Mouse (Mus musculus): ENCODE data around the gene Gm10799. TPM values are rescaled to one million over a fixed set of nuclear protein-coding genes. Genes with fewer than 3 reads are reported as not detected.

Gene Gm10799
- total RNA-seq, 2 experiments from 2014 or later: not detected

DNA sequence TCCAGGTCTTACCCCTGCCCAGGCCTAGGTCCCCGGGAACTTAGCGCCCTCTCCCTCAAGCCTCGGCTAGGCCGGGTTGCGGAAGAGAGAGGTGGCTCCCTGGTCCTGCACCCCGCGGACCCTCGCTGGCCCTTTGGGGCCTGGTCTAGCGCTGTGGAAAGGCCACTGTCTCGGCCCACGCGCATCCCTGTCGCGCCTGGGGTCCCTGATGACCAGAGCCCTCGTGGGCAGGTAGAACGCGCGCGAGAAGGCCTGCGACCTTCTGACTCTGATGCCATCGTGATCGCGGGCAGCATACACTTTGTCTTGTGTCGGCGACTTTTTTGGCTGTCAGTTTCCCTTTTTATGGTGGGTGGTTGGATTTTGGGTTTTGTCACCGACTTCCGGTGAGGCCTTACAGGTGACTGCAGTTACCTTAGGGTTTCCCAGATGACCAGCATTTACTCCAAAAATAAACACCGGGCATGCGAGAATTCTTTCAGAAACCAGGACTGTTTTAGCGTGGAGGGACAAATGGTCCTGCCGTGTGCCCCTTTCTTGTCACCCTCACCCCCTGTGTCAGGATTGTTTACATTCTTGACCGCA, 40.1 kb downstream of the Gm10799 start, which contains the start of gene 4931422A03Rik:
TSS of gene 4931422A03Rik (minus strand) at position 223 of the 585 bp plus-strand sequence.
- ATAC-seq (replicated peaks; ENCODE audit: poor library complexity, severe bottlenecking): peak; percentile 42; the same call in 1 of the 2 replicates

GRCm38 (mm10) chr2:104027458-104028138, 40.8 kb downstream of the Gm10799 start, which contains the start of gene Fbxo3:
Fbxo3 (plus strand) TSS chr2:104027721.
- ATAC-seq (replicated peaks; ENCODE audit: poor library complexity, severe bottlenecking): peak; percentile 79

GRCm38 (mm10) chr2:104024656-104025055, 43.7 kb downstream of the Gm10799 start:
- no peak for ATAC-seq (replicated peaks; ENCODE audit: poor library complexity, severe bottlenecking)

DNA sequence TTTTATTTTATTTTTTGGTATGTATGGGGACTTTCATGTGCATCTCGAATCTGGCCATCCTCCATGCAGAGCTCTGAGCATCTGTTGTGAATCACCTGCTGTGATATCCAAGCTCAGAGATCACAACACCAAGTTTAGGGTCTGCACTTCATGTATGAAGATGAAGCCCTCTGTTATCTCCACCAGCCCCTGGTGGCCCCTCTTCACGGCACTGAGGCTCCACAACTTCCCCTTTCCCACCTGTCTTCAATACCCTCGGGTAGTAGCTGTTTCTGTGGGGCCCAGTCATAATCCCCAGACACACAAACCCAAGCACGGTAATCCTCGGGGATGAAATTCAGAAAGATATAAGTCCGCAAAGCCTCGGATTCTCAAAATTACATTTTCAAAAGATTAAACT, 45.3 kb downstream of the Gm10799 start:
- ATAC-seq (replicated peaks; ENCODE audit: poor library complexity, severe bottlenecking): no peak

Other genes starting within 250 kb of the Gm10799 start
- 334 and 343 TPM in 2 replicates for gene Lmo2, start 110.6 kb downstream of the Gm10799 start, total RNA-seq (2014; fragmentation: Nextera tagmentation)
- gene Lmo2, start 110.6 kb downstream of the Gm10799 start, total RNA-seq (2017): 231 and 233 TPM in 2 replicates
- gene Fbxo3, start 40.8 kb downstream of the Gm10799 start, total RNA-seq (2014; fragmentation: Nextera tagmentation): 45.1 and 45.5 TPM in 2 replicates
- gene Fbxo3, start 40.8 kb downstream of the Gm10799 start, total RNA-seq (2017): 57.4 and 64.1 TPM in 2 replicates
- gene 4931422A03Rik, start 40.2 kb downstream of the Gm10799 start, total RNA-seq (2014; fragmentation: Nextera tagmentation): not detected in 2 replicates
- gene 4931422A03Rik, start 40.2 kb downstream of the Gm10799 start, total RNA-seq (2017): 0.98 TPM in 1 of 2 replicates, not detected in the other
- gene Gm10912, start 2.7 kb downstream of the Gm10799 start, total RNA-seq (2014; fragmentation: Nextera tagmentation): not detected in 2 replicates
- 0.15 and 1.2 TPM in 2 replicates for gene Gm10912, start 2.7 kb downstream of the Gm10799 start, total RNA-seq (2017)
- gene Cd59b, start 1.3 kb upstream of the Gm10799 start, total RNA-seq (2014; fragmentation: Nextera tagmentation): not detected in 2 replicates
- 3.1 TPM in 1 of 2 replicates, not detected in the other for gene Cd59b, start 1.3 kb upstream of the Gm10799 start, total RNA-seq (2017)
- gene Cd59a, start 27.3 kb upstream of the Gm10799 start, total RNA-seq (2014; fragmentation: Nextera tagmentation): 0.26 and 1.1 TPM in 2 replicates
- 0.88 and 1.2 TPM in 2 replicates for gene Cd59a, start 27.3 kb upstream of the Gm10799 start, total RNA-seq (2017)
- not detected in 2 replicates for gene A930018P22Rik, start 54.2 kb upstream of the Gm10799 start, total RNA-seq (2014; fragmentation: Nextera tagmentation)
- not detected in 2 replicates for gene A930018P22Rik, start 54.2 kb upstream of the Gm10799 start, total RNA-seq (2017)